Mouse (Mus musculus) liver, embryonic 11.5 days (tissue): ENCODE results near the gene Mgat1. TPM values are rescaled to one million over a fixed set of nuclear protein-coding genes. Genes with fewer than 3 reads are reported as not detected.
"Not testable (repeated sequence)": the region's sequence is repeated elsewhere in the genome, so short reads cannot be mapped to it uniquely, and the experiment has no call there.

Experiments used
- ATAC-seq: fragments of 200-750 bp; cut with Nextera tagmentation; replicated peaks from 2 replicates; pipeline ENCODE4 v1.8.0; 2017; ENCODE audit warnings: moderate number of reproducible peaks, mild to moderate bottlenecking, moderate TSS enrichment, moderate library complexity; ENCODE audit not compliant: low FRiP score
- DNase-seq: peaks from one replicate; pipeline ENCODE4 v3.0.0-alpha.2; 2017; ENCODE audit warnings: low spot score
- H3K27ac ChIP-seq: fragments of 300-500 bp; sonication (generic); 2 replicates; pipeline ENCODE4 v1.5.1; 2014; ENCODE audit warnings: mild to moderate bottlenecking, low read depth, low read length, control low read depth
- H3K27me3 ChIP-seq: fragments of 300-500 bp; sonication (generic); replicated peaks from 2 replicates; pipeline ENCODE4 v1.6.1; 2014; ENCODE audit warnings: low read length, mixed read lengths; ENCODE audit not compliant: control insufficient read depth, insufficient read depth
- H3K36me3 ChIP-seq: fragments of 300-500 bp; sonication (generic); 2 replicates; pipeline ENCODE4 v1.6.1; 2014; ENCODE audit warnings: mild to moderate bottlenecking, low read length, moderate library complexity, mixed read lengths; ENCODE audit not compliant: control insufficient read depth, insufficient read depth
- H3K4me1 ChIP-seq: fragments of 300-500 bp; sonication (generic); replicated peaks from 2 replicates; pipeline ENCODE4 v1.6.1; 2014; ENCODE audit warnings: low read length, mixed read lengths; ENCODE audit not compliant: control insufficient read depth, insufficient read depth
- H3K4me2 ChIP-seq: fragments of 300-500 bp; sonication (generic); 2 replicates; pipeline ENCODE4 v1.6.1; 2014; ENCODE audit warnings: mild to moderate bottlenecking, control low read depth, moderate library complexity
- H3K4me3 ChIP-seq: fragments of 300-500 bp; sonication (generic); 2 replicates; pipeline ENCODE4 v1.5.1; 2014; ENCODE audit warnings: low read depth, low read length, control low read depth
- H3K9ac ChIP-seq: fragments of 300-500 bp; sonication (generic); 2 replicates; pipeline ENCODE4 v1.6.1; 2014; ENCODE audit warnings: low read depth, low read length, control low read depth
- H3K9me3 ChIP-seq: fragments of 300-500 bp; sonication (generic); 2 replicates; pipeline ENCODE4 v1.6.1; 2016; ENCODE audit warnings: low read length, inconsistent platforms, mixed read lengths; ENCODE audit not compliant: control insufficient read depth
- WGBS: fragments of 180-500 bp; shearing (Covaris S2); extraction: QIAGEN DNeasy Blood & Tissue Kit; methylation state at CpG from one replicate; pipeline ENCODE4 v1.1.7; 2014; 5-methylcytosine and 5-hydroxymethylcytosine counted together
- polyA plus RNA-seq: library from polyadenylated mRNA; unstranded; fragments of >200 nt; fragmentation: Nextera tagmentation; extraction: Ambion mirVana; gene quantifications from 2 replicates; pipeline ENCODE4 v1.2.1, GENCODE M21; 2014

The Mgat1 gene
- polyA plus RNA-seq, 1 experiment from 2014 or later = 41.7 TPM

DNA sequence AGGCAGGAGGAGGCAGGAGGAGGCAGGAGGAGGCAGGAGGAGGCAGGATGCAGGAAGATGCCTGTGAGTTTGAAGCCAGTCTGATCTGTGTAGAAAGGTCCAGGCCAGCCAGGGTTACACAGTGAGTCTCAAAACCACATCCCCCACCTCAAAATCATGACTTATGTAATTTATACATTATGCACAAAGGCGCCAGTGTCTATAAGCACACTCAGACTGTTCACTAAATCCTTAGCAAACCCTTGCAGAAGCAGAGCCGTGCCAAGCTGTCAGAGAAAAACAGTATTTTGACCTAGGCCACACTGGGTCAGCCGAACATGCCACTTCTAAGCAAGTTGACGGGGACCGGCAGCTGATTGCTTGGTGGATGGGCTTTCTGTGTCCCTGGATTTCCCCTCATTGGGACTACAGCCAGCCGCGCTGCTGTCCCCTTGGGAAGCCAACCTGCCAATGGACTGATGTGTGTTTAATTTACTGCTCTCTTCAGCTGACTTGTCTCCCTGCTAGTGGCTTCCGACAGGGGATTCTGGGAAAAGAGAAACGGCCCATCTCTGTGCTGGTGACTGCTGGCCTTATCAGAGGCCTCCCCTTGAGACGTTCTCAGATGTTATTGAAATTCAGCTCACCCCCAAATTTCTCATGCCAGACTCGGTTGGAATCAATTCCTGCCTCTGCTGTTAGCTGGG is 30.0 kb downstream of the Mgat1 start:
- Histone ChIP-seq H3K4me3 (no peak overlapping the region), H3K9ac (no peak overlapping the region), H3K9me3 (no peaks in the 10 kb centered on the region), H3K4me1 (no peaks in the 10 kb centered on the region), H3K4me2 (no peak overlapping the region), H3K27me3 (no peaks in the 10 kb centered on the region), H3K36me3 (no peaks in the 10 kb centered on the region), H3K27ac (no peak overlapping the region)
- ATAC-seq (no peak), DNase-seq (no peak)
- 69% methylated on average over 11 of the region's 11 CpGs for WGBS

GRCm38 (mm10) chr11:49278222-49278621 is 34.2 kb downstream of the Mgat1 start, which contains the start of gene Olfr1393:
Olfr1393 (plus strand) TSS chr11:49278304.
- 55% methylated on average over 3 of the region's 3 CpGs for WGBS
- no peak within 1 kb of the TSS for H3K27ac ChIP-seq
- H3K4me3 ChIP-seq = no peak within 1 kb of the TSS
- DNase-seq (no peak), ATAC-seq (no peak)
- H3K4me2 ChIP-seq = no peak within 1 kb of the TSS
- no peak within 1 kb of the TSS for H3K9ac ChIP-seq
- no peaks in the 10 kb centered on the region for H3K36me3 ChIP-seq
- H3K9me3 ChIP-seq = no peaks in the 10 kb centered on the region
- no peaks in the 10 kb centered on the region for H3K4me1 ChIP-seq
- no peaks in the 10 kb centered on the region for H3K27me3 ChIP-seq

DNA sequence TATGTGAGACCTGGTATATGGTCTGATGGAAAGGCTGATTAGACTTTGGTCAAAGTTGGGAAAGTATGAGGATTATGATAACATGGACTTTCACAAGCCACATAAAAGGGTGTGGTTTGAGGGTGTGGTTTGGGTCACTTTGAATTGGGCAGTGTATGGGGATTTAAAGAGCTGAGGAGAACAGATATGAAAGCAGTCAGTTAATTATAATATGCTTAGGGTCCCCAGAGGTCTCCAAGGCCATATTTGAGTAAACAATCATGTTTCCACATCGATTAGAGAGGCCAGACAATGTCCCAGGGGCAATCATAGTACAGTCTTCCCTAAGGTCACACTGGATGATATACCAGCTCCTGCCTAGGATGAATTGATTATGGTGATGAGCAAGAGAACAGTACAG is 41.0 kb downstream of the Mgat1 start, which contains the start of gene Olfr1392:
Gene Olfr1392, plus strand, starts transcription at position 301 of the 400 bp plus-strand sequence.
- H3K4me2 ChIP-seq, H3K27ac ChIP-seq, H3K36me3 ChIP-seq, H3K4me1 ChIP-seq, H3K9ac ChIP-seq, H3K9me3 ChIP-seq, DNase-seq, H3K4me3 ChIP-seq, ATAC-seq, H3K27me3 ChIP-seq: not testable (repeated sequence)
- 53% methylated on average over 1 of the region's 1 CpGs for WGBS

- Histone ChIP-seq H3K27ac (no peak overlapping the region), H3K4me2 (no peak overlapping the region), H3K4me1 (no peaks in the 10 kb centered on the region), H3K9ac (no peak overlapping the region), H3K4me3 (no peak overlapping the region), H3K36me3 (no peaks in the 10 kb centered on the region), H3K9me3 (no peaks in the 10 kb centered on the region), H3K27me3 (no peaks in the 10 kb centered on the region)
- WGBS = 77% methylated on average over 2 of the region's 2 CpGs
- DNase-seq = no peak
- ATAC-seq = no peak
Measured at GRCm38 (mm10) chr11:49287251-49287650, 43.3 kb downstream of the Mgat1 start.

DNA sequence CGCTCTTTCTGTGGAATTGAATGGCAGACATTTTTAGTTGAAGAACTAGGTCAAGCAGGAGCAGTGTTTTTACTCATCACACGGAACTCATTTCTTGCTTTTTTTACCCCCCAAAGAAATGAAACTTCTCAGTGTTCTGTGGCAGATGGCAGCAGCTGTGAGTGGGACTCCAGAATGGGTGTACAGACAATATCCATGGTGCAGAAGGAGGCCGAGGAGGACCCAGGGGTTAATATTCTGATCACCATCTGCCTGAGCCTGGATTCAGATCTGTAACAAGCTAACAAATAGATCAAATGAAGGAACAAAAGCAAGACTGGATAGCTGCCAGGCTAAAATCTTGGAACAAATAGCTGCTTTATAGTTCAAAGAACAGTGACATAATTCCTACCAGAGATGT is 48.8 kb downstream of the Mgat1 start:
- ATAC-seq = no peak
- Histone ChIP-seq H3K9ac (no peak overlapping the region), H3K4me1 (no peaks in the 10 kb centered on the region), H3K4me2 (no peak overlapping the region), H3K27ac (no peak overlapping the region), H3K36me3 (no peaks in the 10 kb centered on the region), H3K4me3 (no peak overlapping the region), H3K27me3 (no peaks in the 10 kb centered on the region), H3K9me3 (no peaks in the 10 kb centered on the region)
- no peak for DNase-seq
- WGBS = 75% methylated on average over 3 of the region's 3 CpGs

DNA sequence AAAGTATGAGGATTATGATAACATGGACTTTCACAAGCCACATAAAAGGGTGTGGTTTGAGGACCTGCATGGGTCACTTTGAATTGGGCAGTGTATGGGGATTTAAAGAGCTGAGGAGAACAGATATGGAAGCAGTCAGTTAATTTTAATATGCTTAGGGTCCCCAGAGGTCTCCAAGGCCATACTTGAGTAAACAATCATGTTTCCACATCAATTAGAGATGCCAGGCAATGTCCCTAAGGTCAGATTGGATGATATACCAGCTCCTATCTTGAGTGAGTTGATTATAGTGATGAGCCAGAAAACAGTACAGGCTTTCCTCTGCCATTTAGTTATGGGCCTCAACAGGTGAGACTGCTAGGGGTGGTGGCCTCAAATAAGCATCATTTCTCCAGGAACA is 60.5 kb downstream of the Mgat1 start, which contains the start of gene Olfr10:
Gene Olfr10, plus strand, starts transcription at position 301 of the 400 bp plus-strand sequence.
- Histone ChIP-seq H3K27ac (no peak within 1 kb of the TSS), H3K4me3 (no peak within 1 kb of the TSS), H3K36me3 (no peaks in the 10 kb centered on the region), H3K27me3 (no peaks in the 10 kb centered on the region), H3K9me3 (peaks cover 2% of the 10 kb centered on the region; the same call in 1 of the 2 replicates), H3K4me1 (no peaks in the 10 kb centered on the region), H3K9ac (no peak within 1 kb of the TSS), H3K4me2 (no peak within 1 kb of the TSS)
- ATAC-seq (no peak), DNase-seq (no peak)

DNA sequence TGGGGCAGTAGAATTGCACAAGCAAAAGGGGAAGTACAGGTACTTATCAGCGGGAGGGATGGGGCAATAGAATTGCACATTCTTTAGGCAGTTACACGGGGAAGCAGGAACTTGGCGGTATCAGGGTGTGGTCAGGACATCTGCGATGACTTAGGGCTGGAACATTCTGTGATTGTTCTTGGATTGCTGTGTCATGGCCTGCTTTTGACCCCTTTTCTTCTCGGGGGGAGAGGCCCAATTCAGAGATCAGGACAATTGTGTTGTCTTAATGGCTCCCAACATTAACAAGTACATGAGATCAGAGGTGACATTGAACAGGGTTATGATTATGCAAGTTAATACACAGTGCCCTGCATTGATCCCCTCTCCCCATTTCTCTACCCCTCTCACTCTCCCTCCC is 64.6 kb downstream of the Mgat1 start:
- not testable (repeated sequence) for H3K4me3 ChIP-seq, ATAC-seq, DNase-seq, H3K27me3 ChIP-seq, H3K9ac ChIP-seq, H3K4me1 ChIP-seq, H3K36me3 ChIP-seq, H3K27ac ChIP-seq, H3K9me3 ChIP-seq, H3K4me2 ChIP-seq
- 65% methylated on average over 5 of the region's 5 CpGs for WGBS

Other genes starting within 250 kb of the Mgat1 start
- 0.30 and 0.31 TPM in 2 replicates for gene 9930111J21Rik2, start 192.9 kb upstream of the Mgat1 start, polyA plus RNA-seq
- gene Tgtp2, start 180.0 kb upstream of the Mgat1 start, polyA plus RNA-seq = 0.23 and 0.58 TPM in 2 replicates
- 6.0 and 8.2 TPM in 2 replicates for gene Ifi47, start 167.6 kb upstream of the Mgat1 start, polyA plus RNA-seq
- gene Olfr1396, start 129.3 kb upstream of the Mgat1 start, polyA plus RNA-seq = not detected in 2 replicates
- not detected in 2 replicates for gene Olfr1395, start 101.9 kb upstream of the Mgat1 start, polyA plus RNA-seq
- gene Olfr1394, start 89.8 kb upstream of the Mgat1 start, polyA plus RNA-seq = not detected in 2 replicates
- 2.0 and 2.2 TPM in 2 replicates for gene Btnl9, start 57.0 kb upstream of the Mgat1 start, polyA plus RNA-seq
- gene Zfp62, start 40.9 kb upstream of the Mgat1 start, polyA plus RNA-seq = 30.9 and 32.2 TPM in 2 replicates
- 0.13 TPM in 1 of 2 replicates, not detected in the other for gene Olfr1393, start 34.1 kb downstream of the Mgat1 start, polyA plus RNA-seq
- gene Olfr1392, start 41.1 kb downstream of the Mgat1 start, polyA plus RNA-seq = not detected in 2 replicates
- gene Olfr10, start 60.5 kb downstream of the Mgat1 start, polyA plus RNA-seq = not detected in 2 replicates
- not detected in 2 replicates for gene Olfr1391, start 78.6 kb downstream of the Mgat1 start, polyA plus RNA-seq
- gene Olfr1390, start 91.0 kb downstream of the Mgat1 start, polyA plus RNA-seq = not detected in 2 replicates
- not detected in 2 replicates for gene Olfr1389, start 178.9 kb downstream of the Mgat1 start, polyA plus RNA-seq
- 0.19 and 0.21 TPM in 2 replicates for gene Olfr1388, start 192.4 kb downstream of the Mgat1 start, polyA plus RNA-seq
- not detected in 2 replicates for gene Olfr1387, start 211.2 kb downstream of the Mgat1 start, polyA plus RNA-seq
- gene Olfr1386, start 220.9 kb downstream of the Mgat1 start, polyA plus RNA-seq = not detected in 2 replicates
- gene Olfr1385, start 244.9 kb downstream of the Mgat1 start, polyA plus RNA-seq = not detected in 2 replicates